Mouse (Mus musculus): ENCODE results near the gene Hsp90aa1.

- TF ChIP-seq CTCF (IDR thresholded peaks at IDR 0.05; ENCODE audit: low read depth, low read length): no peak
- TF ChIP-seq POLR2A (IDR thresholded peaks at IDR 0.05; ENCODE audit: extremely low read depth, insufficient read depth, low read length): no peak
These were observed 3.4 kb downstream of the Hsp90aa1 start for GRCm38 (mm10) chr12:110699171-110699547.

All from liver, adult 2 months (tissue).